Mouse (Mus musculus): ENCODE results near the gene Lrrn4. TPM values are rescaled to one million over a fixed set of nuclear protein-coding genes. Genes with fewer than 3 reads are reported as not detected.

Lrrn4 gene
- polyA plus RNA-seq, 1 experiment from 2014 or later: 11.3 TPM

DNA sequence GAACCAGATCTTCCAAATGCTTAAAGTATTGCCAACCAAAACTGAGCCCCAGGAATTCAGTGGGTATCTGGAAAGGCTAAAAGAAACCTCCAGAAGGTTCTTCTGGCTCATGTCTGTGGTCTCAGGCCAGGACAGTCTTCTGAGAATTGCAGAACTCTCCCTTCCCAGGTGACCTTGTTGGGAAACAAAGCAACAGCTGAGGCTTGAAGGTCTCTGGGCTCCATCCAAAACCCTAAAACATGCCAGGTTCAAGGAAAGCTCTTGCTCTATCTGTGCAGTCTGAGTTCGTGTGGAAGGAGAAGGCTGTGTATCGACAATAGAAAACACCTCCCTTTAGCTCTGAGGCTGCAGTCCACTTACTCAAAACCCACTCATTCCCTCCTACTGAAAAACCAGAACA is 24.3 kb upstream of the Lrrn4 start:
- Histone ChIP-seq H3K9me3 (replicated peaks; ENCODE audit: control insufficient read depth, low read length) (no peaks in the 10 kb centered on the region), H3K27ac (ENCODE audit: low read length) (no peak overlapping the region), H3K4me3 (ENCODE audit: low read length) (no peak overlapping the region), H3K9ac (ENCODE audit: low read length) (no peak overlapping the region), H3K4me2 (ENCODE audit: low read depth, low read length) (no peak overlapping the region), H3K4me1 (ENCODE audit: control insufficient read depth, insufficient read depth, low read length) (no peaks in the 10 kb centered on the region), H3K27me3 (ENCODE audit: control insufficient read depth, insufficient read depth, low read length) (no peaks in the 10 kb centered on the region), H3K36me3 (ENCODE audit: control insufficient read depth, insufficient read depth) (no peaks in the 10 kb centered on the region)
- 62% methylated on average over 2 of the region's 2 CpGs for WGBS
- ATAC-seq (replicated peaks; ENCODE audit: extremely low read depth, insufficient read depth, low FRiP score): no peak

DNA sequence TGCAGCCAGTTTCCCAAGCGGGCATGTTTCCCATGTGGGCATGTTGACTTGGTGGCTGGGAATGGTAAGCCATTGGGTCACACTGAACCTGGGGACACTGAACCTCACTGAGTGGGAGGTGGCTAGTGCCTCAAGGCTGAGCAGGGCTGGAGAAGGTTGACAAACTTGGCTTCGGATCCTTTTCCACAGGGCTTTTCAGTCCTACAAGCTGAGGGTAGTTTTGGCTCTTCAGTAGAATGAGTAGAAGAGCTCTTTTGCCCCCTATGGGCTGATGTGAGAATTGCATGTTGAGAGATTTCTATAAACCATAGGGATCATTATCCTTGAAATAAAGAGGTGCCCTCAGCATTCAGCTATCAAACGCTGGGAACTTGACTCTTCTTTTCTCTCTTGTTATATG is 22.8 kb upstream of the Lrrn4 start:
- Histone ChIP-seq H3K9ac (ENCODE audit: low read length) (no peak overlapping the region), H3K4me2 (ENCODE audit: low read depth, low read length) (no peak overlapping the region), H3K36me3 (ENCODE audit: control insufficient read depth, insufficient read depth) (no peaks in the 10 kb centered on the region), H3K27me3 (ENCODE audit: control insufficient read depth, insufficient read depth, low read length) (no peaks in the 10 kb centered on the region), H3K4me1 (ENCODE audit: control insufficient read depth, insufficient read depth, low read length) (no peaks in the 10 kb centered on the region), H3K27ac (ENCODE audit: low read length) (no peak overlapping the region), H3K4me3 (ENCODE audit: low read length) (no peak overlapping the region), H3K9me3 (replicated peaks; ENCODE audit: control insufficient read depth, low read length) (no peaks in the 10 kb centered on the region)
- ATAC-seq (replicated peaks; ENCODE audit: extremely low read depth, insufficient read depth, low FRiP score): 0 out of 2 replicates have a peak, but pooled peaks have one; percentile 37
- 30% methylated on average over 3 of the region's 3 CpGs for WGBS

DNA sequence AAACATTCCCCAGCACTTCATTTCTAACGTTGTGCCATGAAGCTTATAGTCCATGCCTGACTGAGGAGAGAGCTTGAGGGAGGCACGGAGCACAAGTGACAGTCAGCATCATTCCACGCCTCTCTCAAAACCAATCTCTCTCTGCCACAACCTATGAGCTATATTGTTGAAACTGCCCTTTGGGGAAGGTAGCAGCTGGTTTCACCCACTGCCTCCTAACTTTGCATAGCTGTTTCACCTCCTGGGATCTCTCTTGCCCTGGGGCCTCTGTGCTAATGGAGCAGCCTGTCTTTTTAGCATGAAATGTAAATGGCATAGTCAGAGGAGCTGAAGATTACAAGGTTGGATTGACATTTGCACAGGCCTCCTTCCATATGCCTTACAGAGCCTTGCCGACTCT is 21.4 kb upstream of the Lrrn4 start:
- Histone ChIP-seq H3K27me3 (ENCODE audit: control insufficient read depth, insufficient read depth, low read length) (no peaks in the 10 kb centered on the region), H3K9ac (ENCODE audit: low read length) (no peak overlapping the region), H3K36me3 (ENCODE audit: control insufficient read depth, insufficient read depth) (no peaks in the 10 kb centered on the region), H3K27ac (ENCODE audit: low read length) (no peak overlapping the region), H3K4me3 (ENCODE audit: low read length) (no peak overlapping the region), H3K4me1 (ENCODE audit: control insufficient read depth, insufficient read depth, low read length) (no peaks in the 10 kb centered on the region), H3K4me2 (ENCODE audit: low read depth, low read length) (no peak overlapping the region), H3K9me3 (replicated peaks; ENCODE audit: control insufficient read depth, low read length) (no peaks in the 10 kb centered on the region)
- no peak for ATAC-seq (replicated peaks; ENCODE audit: extremely low read depth, insufficient read depth, low FRiP score)
- WGBS: 62% methylated on average over 3 of the region's 4 CpGs

DNA sequence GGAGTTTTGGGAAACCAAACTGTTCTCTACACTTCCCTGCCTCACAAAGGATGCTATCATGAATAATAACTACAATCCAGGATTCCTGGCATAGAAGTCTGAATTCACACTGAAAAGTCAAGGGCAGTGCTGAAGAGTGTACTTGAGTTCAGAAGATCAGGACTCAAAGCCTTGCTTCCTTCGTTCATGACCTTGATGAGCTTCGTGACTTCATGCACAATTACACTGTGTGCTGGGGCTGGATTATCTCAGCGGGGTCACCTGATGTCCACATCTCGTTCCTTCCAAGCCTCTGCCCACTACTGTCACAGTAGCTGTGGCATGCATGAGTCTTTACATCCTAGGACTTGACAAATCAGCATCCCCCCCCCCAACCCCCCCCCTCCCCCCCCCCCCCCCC is 20.9 kb upstream of the Lrrn4 start:
- 59% methylated on average over 4 of the region's 4 CpGs for WGBS

DNA sequence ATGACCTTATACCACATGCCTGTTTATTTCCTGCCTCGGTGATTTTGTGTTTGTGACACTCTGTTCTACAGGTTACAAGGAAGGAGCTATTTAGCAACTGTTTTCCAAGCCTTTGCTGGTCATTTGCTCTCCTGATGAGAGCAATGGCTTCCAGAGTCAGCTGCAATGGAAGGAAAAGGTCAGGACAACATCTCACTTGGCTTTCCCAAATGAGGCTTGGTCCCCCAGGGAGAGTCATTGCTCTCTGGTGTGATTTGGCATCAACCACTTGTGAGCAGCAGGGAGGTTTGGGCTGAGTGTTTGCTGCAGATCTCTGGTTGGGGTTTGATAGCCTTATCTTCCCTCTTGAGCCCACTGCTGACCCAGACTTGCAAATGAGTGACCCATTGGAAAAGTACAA is 19.9 kb upstream of the Lrrn4 start:
- Histone ChIP-seq H3K9me3 (replicated peaks; ENCODE audit: control insufficient read depth, low read length) (no peaks in the 10 kb centered on the region), H3K36me3 (ENCODE audit: control insufficient read depth, insufficient read depth) (no peaks in the 10 kb centered on the region), H3K4me3 (ENCODE audit: low read length) (no peak overlapping the region), H3K27me3 (ENCODE audit: control insufficient read depth, insufficient read depth, low read length) (no peaks in the 10 kb centered on the region), H3K9ac (ENCODE audit: low read length) (no peak overlapping the region), H3K4me2 (ENCODE audit: low read depth, low read length) (no peak overlapping the region), H3K4me1 (ENCODE audit: control insufficient read depth, insufficient read depth, low read length) (no peaks in the 10 kb centered on the region), H3K27ac (ENCODE audit: low read length) (no peak overlapping the region)
- WGBS: 63% methylated on average over 1 of the region's 1 CpGs
- ATAC-seq (replicated peaks; ENCODE audit: extremely low read depth, insufficient read depth, low FRiP score): no peak

More for the DNA sequence above, 20.9 kb upstream of the Lrrn4 start:
- Histone ChIP-seq H3K9ac (ENCODE audit: low read length) (no peak overlapping the region), H3K27me3 (ENCODE audit: control insufficient read depth, insufficient read depth, low read length) (no peaks in the 10 kb centered on the region), H3K4me2 (ENCODE audit: low read depth, low read length) (no peak overlapping the region), H3K4me1 (ENCODE audit: control insufficient read depth, insufficient read depth, low read length) (no peaks in the 10 kb centered on the region), H3K4me3 (ENCODE audit: low read length) (no peak overlapping the region), H3K9me3 (replicated peaks; ENCODE audit: control insufficient read depth, low read length) (no peaks in the 10 kb centered on the region), H3K27ac (ENCODE audit: low read length) (no peak overlapping the region), H3K36me3 (ENCODE audit: control insufficient read depth, insufficient read depth) (no peaks in the 10 kb centered on the region)
- no peak for ATAC-seq (replicated peaks; ENCODE audit: extremely low read depth, insufficient read depth, low FRiP score)

DNA sequence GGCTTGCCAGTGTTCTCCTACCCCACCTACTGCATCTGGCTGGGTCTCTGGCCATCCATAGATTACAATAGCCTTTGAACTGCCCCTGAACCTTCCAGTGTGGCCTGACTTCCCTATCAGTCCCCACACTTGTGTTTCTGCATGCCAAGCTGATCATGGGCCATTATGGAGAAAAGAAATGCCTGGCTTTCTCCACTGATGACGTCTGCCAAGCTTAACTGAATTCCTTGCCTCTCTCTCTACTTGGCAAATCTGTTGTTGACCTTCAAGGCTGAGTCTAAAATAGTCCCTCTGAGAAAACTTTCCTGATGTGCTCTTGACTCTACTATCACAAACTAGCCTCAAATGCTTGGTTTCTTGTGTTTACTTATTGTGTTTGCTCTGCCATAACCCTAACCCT is 17.5 kb upstream of the Lrrn4 start:
- H3K9me3 ChIP-seq (replicated peaks; ENCODE audit: control insufficient read depth, low read length): no peaks in the 10 kb centered on the region
- ATAC-seq (replicated peaks; ENCODE audit: extremely low read depth, insufficient read depth, low FRiP score): no peak
- H3K4me2 ChIP-seq (ENCODE audit: low read depth, low read length): no peak overlapping the region
- H3K4me1 ChIP-seq (ENCODE audit: control insufficient read depth, insufficient read depth, low read length): no peaks in the 10 kb centered on the region
- no peaks in the 10 kb centered on the region for H3K36me3 ChIP-seq (ENCODE audit: control insufficient read depth, insufficient read depth)
- no peak overlapping the region for H3K4me3 ChIP-seq (ENCODE audit: low read length)
- H3K27ac ChIP-seq (ENCODE audit: low read length): no peak overlapping the region
- no peak overlapping the region for H3K9ac ChIP-seq (ENCODE audit: low read length)
- H3K27me3 ChIP-seq (ENCODE audit: control insufficient read depth, insufficient read depth, low read length): no peaks in the 10 kb centered on the region
- WGBS: 24% methylated on average over 1 of the region's 1 CpGs

DNA sequence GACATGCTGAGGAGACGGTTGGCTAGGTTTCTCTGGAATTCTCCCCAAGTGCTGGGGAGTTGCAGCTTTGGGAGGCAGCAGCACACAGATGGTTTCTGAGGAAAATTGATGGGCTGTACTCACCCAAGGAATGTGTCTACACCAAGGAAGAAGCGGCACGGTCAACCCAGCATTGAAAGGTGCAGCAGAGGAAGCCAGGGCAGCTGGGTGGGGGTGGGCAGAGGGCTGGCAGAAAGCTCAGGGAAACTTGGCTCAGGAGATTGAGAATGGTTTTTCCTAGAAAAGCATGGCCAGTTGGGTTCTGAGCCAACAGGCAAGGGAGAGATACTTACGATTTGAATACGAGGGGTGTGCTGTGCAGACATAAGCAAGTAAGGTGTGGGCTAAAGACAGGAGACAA is 13.1 kb upstream of the Lrrn4 start:
- H3K36me3 ChIP-seq (ENCODE audit: control insufficient read depth, insufficient read depth): no peaks in the 10 kb centered on the region
- no peak for ATAC-seq (replicated peaks; ENCODE audit: extremely low read depth, insufficient read depth, low FRiP score)
- no peaks in the 10 kb centered on the region for H3K27me3 ChIP-seq (ENCODE audit: control insufficient read depth, insufficient read depth, low read length)
- no peak overlapping the region for H3K4me3 ChIP-seq (ENCODE audit: low read length)
- H3K27ac ChIP-seq (ENCODE audit: low read length): no peak overlapping the region
- H3K9ac ChIP-seq (ENCODE audit: low read length): no peak overlapping the region
- no peak overlapping the region for H3K4me2 ChIP-seq (ENCODE audit: low read depth, low read length)
- no peaks in the 10 kb centered on the region for H3K9me3 ChIP-seq (replicated peaks; ENCODE audit: control insufficient read depth, low read length)
- WGBS: 72% methylated on average over 5 of the region's 5 CpGs
- H3K4me1 ChIP-seq (ENCODE audit: control insufficient read depth, insufficient read depth, low read length): no peaks in the 10 kb centered on the region

DNA sequence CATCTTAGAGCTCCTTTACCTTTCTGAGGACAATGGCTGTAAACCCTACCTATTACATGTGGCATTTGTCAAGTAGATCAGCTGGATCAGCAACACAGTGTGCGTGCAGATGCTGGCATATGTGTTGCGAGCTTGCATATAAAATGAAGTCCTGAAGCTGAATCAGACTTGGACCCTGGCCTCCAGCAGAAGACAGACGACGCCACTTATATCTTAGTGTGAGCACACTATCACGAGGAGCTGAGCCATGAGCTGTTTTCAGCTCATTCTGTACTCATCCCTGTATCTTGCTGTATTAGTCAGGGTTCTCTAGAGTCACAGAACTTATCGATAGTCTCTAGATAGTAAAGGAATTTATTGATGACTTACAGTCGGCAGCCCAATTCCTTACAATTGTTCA is 4.6 kb upstream of the Lrrn4 start:
- WGBS: 67% methylated on average over 6 of the region's 7 CpGs
- no peak for ATAC-seq (replicated peaks; ENCODE audit: extremely low read depth, insufficient read depth, low FRiP score)
- peaks cover 17% of the 10 kb centered on the region for H3K27me3 ChIP-seq (ENCODE audit: control insufficient read depth, insufficient read depth, low read length)
- H3K9ac ChIP-seq (ENCODE audit: low read length): no peak overlapping the region
- no peak overlapping the region for H3K4me2 ChIP-seq (ENCODE audit: low read depth, low read length)
- H3K36me3 ChIP-seq (ENCODE audit: control insufficient read depth, insufficient read depth): no peaks in the 10 kb centered on the region
- no peaks in the 10 kb centered on the region for H3K4me1 ChIP-seq (ENCODE audit: control insufficient read depth, insufficient read depth, low read length)
- H3K4me3 ChIP-seq (ENCODE audit: low read length): no peak overlapping the region
- no peaks in the 10 kb centered on the region for H3K9me3 ChIP-seq (replicated peaks; ENCODE audit: control insufficient read depth, low read length)
- H3K27ac ChIP-seq (ENCODE audit: low read length): no peak overlapping the region

DNA sequence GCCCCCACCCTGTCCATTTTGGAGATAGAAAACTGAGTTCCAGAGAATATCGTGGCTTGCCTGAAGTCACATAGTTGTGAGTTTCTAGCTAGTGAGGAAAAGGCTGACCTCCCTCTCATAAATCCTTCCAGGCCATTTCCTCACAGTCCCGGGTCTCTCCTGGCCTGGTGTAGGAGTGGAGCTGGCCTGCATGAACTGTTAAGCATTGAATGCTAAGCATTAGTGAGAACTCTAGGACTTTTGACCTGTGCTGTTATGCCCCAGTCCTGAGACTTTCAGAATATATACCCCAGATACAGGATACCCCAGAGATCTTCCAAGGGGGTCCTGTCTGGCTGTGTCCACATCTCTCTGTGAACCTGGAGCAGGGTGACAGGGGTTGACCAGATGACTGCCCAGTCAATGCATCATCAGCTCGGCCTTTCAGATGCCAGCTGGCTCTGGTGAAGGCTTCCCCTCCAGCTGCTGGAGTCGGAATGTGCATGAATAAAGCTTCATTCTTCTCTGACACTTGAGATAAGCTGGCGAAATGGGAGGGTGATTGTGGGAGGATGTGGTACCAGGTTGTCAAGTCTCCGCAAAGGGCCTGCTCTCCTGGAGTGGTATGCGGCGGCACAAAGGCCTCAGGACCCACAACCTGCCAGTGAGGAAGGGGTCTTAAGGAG is 3.7 kb upstream of the Lrrn4 start:
- ATAC-seq (replicated peaks; ENCODE audit: extremely low read depth, insufficient read depth, low FRiP score): no peak
- Histone ChIP-seq H3K4me3 (ENCODE audit: low read length) (no peak overlapping the region), H3K9me3 (replicated peaks; ENCODE audit: control insufficient read depth, low read length) (no peaks in the 10 kb centered on the region), H3K9ac (ENCODE audit: low read length) (no peak overlapping the region), H3K36me3 (ENCODE audit: control insufficient read depth, insufficient read depth) (no peaks in the 10 kb centered on the region), H3K27me3 (ENCODE audit: control insufficient read depth, insufficient read depth, low read length) (peaks cover 24% of the 10 kb centered on the region), H3K4me2 (ENCODE audit: low read depth, low read length) (no peak overlapping the region), H3K4me1 (ENCODE audit: control insufficient read depth, insufficient read depth, low read length) (peaks cover 3% of the 10 kb centered on the region; the same call in 1 of the 2 replicates), H3K27ac (ENCODE audit: low read length) (no peak overlapping the region)
- WGBS: 34% methylated on average over 8 of the region's 8 CpGs
